22 mouse cellular contexts compared by ENCODE assay signal in the genomic region with DNA sequence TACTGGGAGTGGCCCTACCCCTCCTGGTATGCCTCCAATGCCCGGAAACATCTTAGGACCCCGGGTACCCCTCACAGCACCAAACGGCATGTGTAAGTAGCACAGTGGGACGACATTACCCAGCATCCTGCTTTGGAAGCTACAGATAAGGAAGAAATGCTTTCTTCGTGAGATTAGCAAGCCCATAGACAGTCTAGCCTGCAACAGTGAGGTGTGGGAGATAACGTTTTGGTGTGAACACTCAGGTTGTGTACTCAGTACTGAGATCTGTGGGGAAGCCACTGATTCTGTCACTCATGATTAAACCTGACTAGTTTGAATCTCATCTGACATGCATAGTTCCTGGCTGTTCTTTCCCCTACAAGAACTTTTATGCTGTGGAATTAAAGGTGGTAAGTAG. TPM values are rescaled to one million over a fixed set of nuclear protein-coding genes. Genes with fewer than 3 reads are reported as not detected.
DNase-seq lines count a peak whose midpoint lies in the region; ATAC-seq and TF ChIP-seq lines count a peak whose summit lies in the region.
"Had no signal": no experiment of that assay in that cellular context is flagged by ENCODE, and none has a peak within 500 bp of the region (broad histone marks: within the 10 kb centered on the region; RNA-seq: fewer than 3 reads in every experiment).

No protein-coding gene starts in this region.

- H3K4me3 ChIP-seq in neural tube, embryonic 11.5 days (ENCODE audit: low read depth, low read length): no peak overlapping the region
- H3K4me3 ChIP-seq in liver, embryonic 14.5 days (ENCODE audit: insufficient read depth in 1 of 2, low read depth in 2 of 2, low read length in 2 of 2): no peak overlapping the region
- no peak overlapping the region for H3K4me3 ChIP-seq in layer of hippocampus, adult 2 months
- H3K4me3 ChIP-seq: gastrocnemius, adult 2 months; heart, embryonic 13.5 days had no signal

- no peak overlapping the region for H3K27ac ChIP-seq in neural tube, embryonic 11.5 days (ENCODE audit: low read depth, low read length)
- no peak overlapping the region for H3K27ac ChIP-seq in liver, embryonic 14.5 days
- H3K27ac ChIP-seq in layer of hippocampus, adult 2 months: no peak overlapping the region
- H3K27ac ChIP-seq: gastrocnemius, adult 2 months; heart, embryonic 13.5 days; hindbrain, embryonic 14.5 days; hindbrain, postnatal 0 days had no signal

- H3K36me3 ChIP-seq in neural tube, embryonic 11.5 days (ENCODE audit: control insufficient read depth, insufficient read depth, low read length): peaks cover 26% of the 10 kb centered on the region
- H3K36me3 ChIP-seq in liver, embryonic 14.5 days (replicated peaks; ENCODE audit: control insufficient read depth, insufficient read depth, low read depth): peaks cover 27% of the 10 kb centered on the region

- no peaks in the 10 kb centered on the region for H3K4me1 ChIP-seq in neural tube, embryonic 11.5 days (ENCODE audit: control insufficient read depth, insufficient read depth, low read length)
- 0 out of 4 replicates have a peak, but pooled peaks cover 0 to 2% of the 10 kb centered on the region in 2 experiments for H3K4me1 ChIP-seq in liver, embryonic 14.5 days (replicated peaks; ENCODE audit: control insufficient read depth in 2 of 2, insufficient read depth in 2 of 2, low read length in 1 of 2)
- H3K4me1 ChIP-seq: heart, embryonic 13.5 days had no signal

- H3K4me2 ChIP-seq in neural tube, embryonic 11.5 days (ENCODE audit: low read depth): no peak overlapping the region
- H3K4me2 ChIP-seq in liver, embryonic 14.5 days (ENCODE audit: low read depth): no peak overlapping the region
- H3K4me2 ChIP-seq: heart, embryonic 13.5 days; hindbrain, embryonic 14.5 days had no signal

- 95% methylated on average over 6 of the region's 6 CpGs for WGBS in neural tube, embryonic 11.5 days
- WGBS in liver, embryonic 14.5 days (ENCODE audit: insufficient replicate concordance): 37% methylated on average over 6 of the region's 6 CpGs

- peak; percentile 4 for DNase-seq in neural tube, embryonic 11.5 days (ENCODE audit: low spot score)
- DNase-seq in neural tube, embryonic 10.5 days (ENCODE audit: extremely low spot score, low spot score): no peak
- DNase-seq in liver, embryonic 14.5 days (ENCODE audit: low read depth in 3 of 3, low spot score in 3 of 3): no peak
- no peak for DNase-seq in layer of hippocampus, adult 2 months (ENCODE audit: low spot score in 2 of 2)
- DNase-seq in gastrocnemius, postnatal 25 days: no peak
- DNase-seq: adrenal gland, adult 2 months; adrenal gland, postnatal 14 days; cerebellum, adult 18-20 months; cerebellum, adult 9-10 months; cerebellum, postnatal 14 days; forebrain, postnatal 0 days; gastrocnemius, adult 2 months; gastrocnemius, postnatal 14 days; heart, adult 18-20 months; heart, postnatal 14 days; heart, postnatal 4 days had no signal

- TF ChIP-seq EP300 in liver, embryonic 14.5 days (IDR thresholded peaks at IDR 0.05; ENCODE audit: low read depth): no peak

- no peak overlapping the region for H3K9ac ChIP-seq in neural tube, embryonic 11.5 days (ENCODE audit: low read length)
- H3K9ac ChIP-seq in liver, embryonic 14.5 days (replicated peaks): no peak overlapping the region
- H3K9ac ChIP-seq: forebrain, postnatal 0 days; heart, embryonic 13.5 days; hindbrain, embryonic 14.5 days had no signal

- no peak for ATAC-seq in neural tube, embryonic 11.5 days (ENCODE audit: insufficient read depth, low FRiP score, low TSS enrichment)
- peak; percentile 47; the same call in 1 of the 2 replicates for ATAC-seq in liver, embryonic 14.5 days (ENCODE audit: insufficient read depth)
- peak; percentile 39; the same call in 1 of the 2 replicates for ATAC-seq in megakaryocyte progenitor cell, adult 5-6 weeks (replicated peaks; ENCODE audit: poor library complexity)
- ATAC-seq: CD4-positive, CD25-positive, alpha-beta regulatory T cell, adult 4 months; forebrain, embryonic 14.5 days; forebrain, postnatal 0 days; hindbrain, postnatal 0 days had no signal

- H3K27me3 ChIP-seq in neural tube, embryonic 11.5 days (ENCODE audit: control insufficient read depth, insufficient read depth, low read length): no peaks in the 10 kb centered on the region
- H3K27me3 ChIP-seq in liver, embryonic 14.5 days (ENCODE audit: control insufficient read depth, insufficient read depth, low read length): no peaks in the 10 kb centered on the region
- H3K27me3 ChIP-seq: heart, embryonic 13.5 days had no signal

- TF ChIP-seq CTCF in liver, embryonic 14.5 days (IDR thresholded peaks at IDR 0.05; ENCODE audit: low read depth): no peak
- no peak for TF ChIP-seq CTCF in layer of hippocampus, adult 2 months (conservative IDR thresholded peaks at IDR 0.05)

- no peaks in the 10 kb centered on the region for H3K9me3 ChIP-seq in neural tube, embryonic 11.5 days (ENCODE audit: control insufficient read depth, low read length)
- no peaks in the 10 kb centered on the region for H3K9me3 ChIP-seq in liver, embryonic 14.5 days (ENCODE audit: control insufficient read depth, low read length)
- H3K9me3 ChIP-seq: heart, embryonic 13.5 days had no signal

RNA-seq across cellular contexts. Expression of a gene that starts 8.6 kb away (rescaled TPM):
- 19.6 and 21.3 TPM in 2 replicates for polyA plus RNA-seq in neural tube, embryonic 11.5 days (2014; fragmentation: Nextera tagmentation; extraction: Ambion mirVana)
- polyA plus RNA-seq in liver, embryonic 14.5 days (2012; rRNA removed): 0.13 and 0.26 TPM in 2 replicates
- 0.11 and 0.13 TPM in 2 replicates for polyA plus RNA-seq in liver, embryonic 14.5 days (2014; fragmentation: Nextera tagmentation; extraction: Ambion mirVana)
- total RNA-seq in megakaryocyte progenitor cell, adult 5-6 weeks (2015): 0.05 and 0.07 TPM in 2 replicates
- 0.03 and 0.75 TPM in 2 replicates for total RNA-seq in megakaryocyte progenitor cell, adult 5-6 weeks (2017)
- total RNA-seq in layer of hippocampus, adult 2 months (2021): 100 to 1,000 TPM; 277 to 278 TPM
- total RNA-seq in gastrocnemius, postnatal 25 days (2021): under 1 TPM; 0.19 to 0.31 TPM

Comparison
In these comparisons a context has a peak if more than half of its experiments do, and no peak if none do; other contexts are left out.
1. RNA of a gene that starts 8.6 kb away (total RNA-seq): 277 to 278 TPM in layer of hippocampus, adult 2 months; 0.03 to 0.75 TPM in megakaryocyte progenitor cell, adult 5-6 weeks and 0.19 to 0.31 TPM in gastrocnemius, postnatal 25 days; every median in the first group is over 100 times any median in the second.